Mouse (Mus musculus): ENCODE results near the gene Senp6. TPM values are rescaled to one million over a fixed set of nuclear protein-coding genes. Genes with fewer than 3 reads are reported as not detected.

Gene Senp6
- total RNA-seq, 2 experiments from 2014 or later: 143 to 169 TPM

DNA sequence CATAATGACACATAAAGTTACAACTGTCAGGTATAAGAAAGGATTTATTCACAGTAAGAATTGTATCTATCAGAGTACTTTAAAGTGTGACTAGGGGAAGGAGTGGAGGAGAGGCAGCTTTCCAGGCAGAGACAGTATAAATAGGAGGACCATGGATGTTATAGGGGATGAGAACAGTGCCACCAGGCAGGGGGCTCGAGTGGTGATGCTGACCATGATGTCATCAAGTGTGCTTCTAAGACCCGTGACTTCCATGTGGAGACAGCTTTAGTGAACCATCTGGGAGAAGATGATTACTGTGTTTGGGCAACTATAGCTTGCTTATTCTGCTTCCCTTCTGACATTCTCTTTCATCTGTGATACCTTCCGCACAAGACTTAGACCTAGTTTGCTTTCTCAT lies 4.9 kb downstream of the Senp6 start:
- no peak for ATAC-seq (replicated peaks; ENCODE audit: low FRiP score, low TSS enrichment, poor library complexity, severe bottlenecking)

DNA sequence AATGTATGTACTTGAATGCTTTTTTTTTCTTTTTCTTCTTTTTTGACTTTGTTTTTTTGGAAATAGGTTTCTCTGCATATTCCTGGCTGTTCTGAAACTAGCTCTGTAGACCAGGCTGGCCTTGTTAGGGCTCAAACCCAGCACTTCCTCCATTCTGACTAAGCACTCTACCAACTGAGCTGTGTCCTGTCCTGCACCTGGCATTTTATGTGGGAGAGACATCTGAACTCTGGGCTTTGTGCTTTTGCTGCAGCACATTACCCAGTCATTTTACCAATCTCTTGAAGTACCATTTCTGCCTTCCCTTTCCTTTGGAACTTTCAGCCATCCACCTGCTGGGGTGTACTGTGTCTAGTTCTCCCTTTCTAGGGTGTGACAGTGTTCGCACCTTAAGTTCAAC lies 7.4 kb downstream of the Senp6 start:
- ATAC-seq (replicated peaks; ENCODE audit: low FRiP score, low TSS enrichment, poor library complexity, severe bottlenecking): no peak

DNA sequence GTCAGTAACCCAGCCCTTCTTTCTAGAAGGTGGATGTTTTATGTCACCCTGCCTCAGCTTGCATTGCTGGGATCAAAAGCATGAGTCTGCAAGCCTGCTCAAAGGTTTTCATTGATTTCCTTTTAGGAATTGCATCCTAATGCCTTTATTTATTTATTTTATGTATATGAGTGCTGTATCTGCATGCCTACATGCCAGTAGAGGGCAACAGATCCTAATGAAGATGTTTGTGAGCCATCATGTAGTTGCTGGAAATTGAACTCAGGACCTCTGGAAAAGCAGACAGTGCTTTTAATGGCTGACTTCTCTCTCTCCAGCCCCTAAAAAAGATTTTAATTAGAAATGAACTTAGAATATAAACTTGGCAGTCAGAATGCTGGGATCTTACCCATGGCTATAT lies 8.2 kb downstream of the Senp6 start:
- no peak for ATAC-seq (replicated peaks; ENCODE audit: low FRiP score, low TSS enrichment, poor library complexity, severe bottlenecking)

DNA sequence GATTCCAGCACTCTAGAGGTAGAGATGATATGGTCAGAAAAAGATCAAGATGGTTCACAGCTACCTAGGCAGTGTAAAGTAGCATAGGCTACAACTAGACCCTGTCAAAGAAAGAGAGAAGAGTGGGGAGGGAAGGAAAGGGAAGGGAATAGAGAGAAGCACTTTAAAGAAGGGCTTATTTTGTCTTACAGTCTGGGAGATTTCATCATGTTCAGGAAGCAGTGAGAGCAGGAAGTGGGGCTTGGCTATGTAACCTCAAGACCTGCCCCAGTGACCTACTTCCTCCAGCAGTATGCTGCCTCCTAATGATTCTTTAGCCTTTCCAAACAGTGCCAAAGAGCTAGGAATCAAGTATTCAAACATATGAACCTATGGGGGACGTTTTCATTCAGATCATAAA lies 14.2 kb downstream of the Senp6 start:
- 0 out of 2 replicates have a peak, but pooled peaks have one; percentile 25 for ATAC-seq (replicated peaks; ENCODE audit: low FRiP score, low TSS enrichment, poor library complexity, severe bottlenecking)

DNA sequence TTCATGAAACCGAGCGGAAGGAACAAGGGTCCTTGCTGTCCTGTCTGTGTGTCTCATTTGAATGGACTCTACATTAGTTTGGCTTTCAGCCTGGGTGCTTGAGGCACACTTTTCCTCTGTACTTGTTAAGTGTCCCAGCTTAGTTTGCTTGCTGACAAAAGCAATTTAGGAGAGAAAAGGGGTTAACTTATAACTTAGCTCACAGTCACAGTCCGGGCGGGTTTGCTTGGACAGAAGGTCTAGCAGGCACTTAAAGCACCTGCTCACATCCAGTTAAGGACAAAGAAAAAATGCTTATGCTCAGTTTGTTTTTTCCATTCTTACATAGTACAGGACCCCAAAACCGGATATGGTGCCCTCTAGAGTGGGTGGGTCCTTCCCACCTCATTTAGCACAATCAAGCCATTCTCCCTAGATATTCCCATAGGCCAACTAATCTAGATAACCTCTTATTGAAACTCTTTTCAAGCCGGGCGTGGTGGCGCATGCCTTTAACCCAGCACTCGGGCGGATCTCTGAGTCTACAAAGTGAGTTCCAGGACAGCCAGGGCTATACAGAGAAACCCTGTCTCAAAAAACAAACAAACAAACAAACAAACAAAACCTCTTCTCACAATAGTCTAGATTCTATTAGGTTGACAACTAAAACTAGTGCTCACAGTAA lies 17.9 kb downstream of the Senp6 start:
- no peak for ATAC-seq (replicated peaks; ENCODE audit: low FRiP score, low TSS enrichment, poor library complexity, severe bottlenecking)

DNA sequence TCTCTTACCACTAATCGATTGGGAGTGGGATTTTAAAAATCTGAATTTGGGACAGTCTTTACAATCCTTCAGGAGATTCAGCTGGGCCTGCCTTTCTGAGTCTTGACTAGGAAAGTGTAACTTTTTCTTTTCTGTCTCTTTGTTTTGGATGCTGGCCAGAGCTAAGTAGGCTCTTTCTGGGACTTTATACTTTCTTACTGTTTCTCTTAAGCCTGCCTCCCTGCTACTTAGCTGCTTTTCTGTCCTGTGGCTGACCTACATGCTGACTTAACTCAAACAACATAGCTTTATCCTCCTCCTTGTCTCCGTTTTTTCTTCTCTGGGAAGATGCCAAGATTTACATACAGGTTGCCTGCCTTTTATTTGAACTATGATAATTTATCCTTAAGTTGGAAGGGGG lies 19.0 kb downstream of the Senp6 start:
- ATAC-seq (replicated peaks; ENCODE audit: low FRiP score, low TSS enrichment, poor library complexity, severe bottlenecking): no peak

DNA sequence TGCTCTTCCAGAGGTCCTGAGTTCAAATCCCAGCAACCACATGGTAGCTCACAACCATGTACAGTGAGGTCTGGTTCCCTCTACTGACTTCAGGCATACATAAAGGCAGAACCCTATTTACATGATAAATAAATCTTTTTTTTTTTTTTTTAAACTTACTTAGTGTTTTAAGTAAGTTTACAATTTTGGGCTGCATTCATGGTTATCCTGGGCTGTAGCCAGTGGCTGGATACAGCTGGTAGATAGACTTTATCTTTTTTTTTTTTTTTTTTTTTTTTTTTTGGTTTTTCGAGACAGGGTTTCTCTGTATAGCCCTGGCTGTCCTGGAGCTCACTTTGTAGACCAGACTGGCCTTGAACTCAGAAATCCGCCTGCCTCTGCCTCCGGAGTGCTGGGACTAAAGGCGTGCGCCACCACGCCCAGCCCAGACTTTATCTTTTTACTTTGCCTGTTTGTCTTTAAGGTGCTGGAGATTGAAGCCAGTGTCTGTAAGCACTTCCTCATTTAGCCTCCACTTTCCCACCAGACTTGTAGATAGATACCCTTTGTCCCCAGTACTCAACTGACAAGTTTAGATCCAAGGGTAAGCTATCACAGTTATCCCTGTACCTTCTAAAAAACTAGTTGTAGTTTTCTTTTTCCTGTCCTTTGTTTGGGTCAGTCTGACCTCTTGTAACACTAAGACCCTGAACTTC lies 19.7 kb downstream of the Senp6 start:
- peak; percentile 88 for ATAC-seq (replicated peaks; ENCODE audit: low FRiP score, low TSS enrichment, poor library complexity, severe bottlenecking)

DNA sequence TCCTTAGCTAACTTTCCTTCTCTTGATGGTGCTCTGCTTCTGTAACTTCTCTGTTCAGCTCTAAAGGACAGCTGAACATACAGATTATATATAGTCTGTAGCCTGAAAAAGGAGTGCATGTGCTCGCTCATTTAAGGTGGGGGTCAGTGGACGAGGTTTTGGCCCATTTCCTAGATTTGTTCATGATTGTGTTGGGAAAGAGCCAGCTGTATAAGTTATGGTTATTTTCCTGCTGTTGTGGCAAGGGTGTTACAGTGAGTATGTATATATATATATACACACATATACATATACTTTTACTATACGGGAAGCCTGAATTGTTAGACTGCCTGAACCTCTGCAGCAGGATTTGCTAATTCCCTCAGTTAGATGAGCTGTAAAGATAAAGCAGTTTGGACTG lies 22.7 kb downstream of the Senp6 start:
- no peak for ATAC-seq (replicated peaks; ENCODE audit: low FRiP score, low TSS enrichment, poor library complexity, severe bottlenecking)

DNA sequence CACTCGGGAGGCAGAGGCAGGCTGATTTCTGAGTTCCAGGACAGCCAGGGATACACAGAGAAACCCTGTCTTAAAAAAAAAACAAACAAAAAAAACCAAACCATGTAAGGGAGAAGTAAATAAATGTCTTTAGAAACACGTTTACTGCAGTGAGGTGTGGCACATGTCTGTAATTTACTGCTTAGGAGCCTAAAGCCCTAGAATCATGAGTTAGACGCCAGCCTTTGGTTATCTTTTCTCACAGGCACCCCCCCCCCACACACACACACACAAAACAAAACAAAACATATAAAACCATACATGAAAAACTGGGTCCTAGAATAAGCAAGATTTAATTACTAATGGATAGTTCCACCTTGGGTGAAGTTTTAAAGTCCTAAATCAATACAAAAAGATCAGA lies 29.6 kb downstream of the Senp6 start:
- 0 out of 2 replicates have a peak, but pooled peaks have one; percentile 52 for ATAC-seq (replicated peaks; ENCODE audit: low FRiP score, low TSS enrichment, poor library complexity, severe bottlenecking)

DNA sequence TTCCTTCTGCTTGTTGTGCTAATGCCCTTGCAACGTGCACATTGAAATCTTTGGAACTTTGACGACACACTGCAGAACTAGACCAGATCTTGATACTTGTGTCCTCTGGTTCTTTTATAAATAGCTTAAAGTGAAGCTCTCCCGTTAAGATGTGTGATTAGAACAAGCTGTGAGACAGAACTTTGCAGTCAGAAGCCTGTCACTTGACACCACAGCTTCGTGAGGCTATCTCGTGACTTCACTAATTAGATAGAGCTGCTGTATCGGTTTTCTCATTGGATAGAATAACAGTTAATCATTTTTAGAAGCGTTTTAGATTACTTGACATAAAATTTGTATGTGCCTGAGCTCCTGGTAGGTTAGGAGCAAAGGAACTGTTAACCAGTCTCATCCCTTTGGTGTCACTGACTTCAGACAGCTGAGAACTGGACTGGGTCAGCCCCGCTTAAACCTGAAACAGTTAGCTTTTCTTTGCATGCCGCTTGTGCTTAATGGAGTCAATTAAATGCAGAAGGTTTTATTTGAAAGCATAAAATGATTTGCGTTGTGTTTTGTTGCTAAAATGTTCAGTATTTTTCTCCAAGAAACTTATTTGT lies 79.4 kb downstream of the Senp6 start:
- ATAC-seq (replicated peaks; ENCODE audit: low FRiP score, low TSS enrichment, poor library complexity, severe bottlenecking): no peak

DNA sequence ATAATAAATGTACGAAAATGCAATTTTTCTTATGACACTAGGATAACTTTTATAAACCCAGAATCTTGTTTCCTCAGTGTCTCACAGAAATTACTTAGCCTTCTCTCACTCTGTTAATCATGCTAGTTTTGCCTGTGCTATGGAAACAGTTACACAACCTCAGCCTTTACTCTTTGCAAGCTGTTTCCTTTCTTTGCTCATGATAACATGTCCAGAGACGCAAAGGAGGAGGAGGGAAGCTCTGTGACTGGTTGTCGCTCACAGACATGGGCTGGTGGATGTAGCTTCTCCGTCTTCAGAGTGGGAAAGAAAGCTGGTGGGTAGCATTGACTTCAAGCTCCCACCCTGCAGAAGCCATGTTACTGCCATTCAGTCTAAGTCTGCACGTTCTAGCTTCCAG lies 82.9 kb downstream of the Senp6 start:
- ATAC-seq (replicated peaks; ENCODE audit: low FRiP score, low TSS enrichment, poor library complexity, severe bottlenecking): no peak

DNA sequence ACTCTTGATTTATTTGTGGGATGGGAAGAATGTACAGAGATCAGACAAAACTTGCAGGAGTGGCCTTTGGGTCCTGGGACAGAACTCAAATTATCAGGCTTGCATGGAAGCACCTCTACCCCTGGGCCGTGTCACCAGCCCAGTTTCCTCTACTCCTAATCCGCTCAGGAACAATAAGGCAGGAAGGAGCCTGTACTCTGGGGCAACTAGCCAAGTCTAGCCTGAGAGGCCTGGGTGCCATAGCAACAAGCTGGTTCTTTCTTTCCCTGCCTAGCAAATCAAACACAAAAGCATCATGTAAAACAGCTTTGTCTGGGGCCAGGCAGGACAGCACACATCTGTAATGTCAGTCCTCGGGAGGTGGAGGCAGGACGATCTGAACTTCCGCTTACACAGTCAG lies 88.6 kb downstream of the Senp6 start:
- no peak for ATAC-seq (replicated peaks; ENCODE audit: low FRiP score, low TSS enrichment, poor library complexity, severe bottlenecking)

DNA sequence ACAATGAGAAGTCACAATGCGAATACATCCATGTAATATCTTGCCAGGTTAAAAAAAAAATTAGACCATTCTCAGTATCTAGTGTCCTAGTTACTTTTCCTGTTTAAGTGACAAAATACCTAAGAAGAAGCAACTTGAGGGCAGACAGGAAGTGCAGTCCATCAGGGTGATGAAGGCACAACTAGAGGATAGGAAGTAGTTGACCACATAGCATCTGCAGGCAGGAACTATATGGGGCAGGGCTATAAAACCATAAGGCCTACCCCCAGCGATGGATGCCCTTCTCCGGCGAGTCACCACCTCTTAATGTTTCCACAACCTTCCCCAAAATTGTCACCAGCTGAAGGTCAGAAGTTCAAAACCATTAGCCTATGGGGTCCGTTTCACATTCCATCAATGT lies 90.1 kb downstream of the Senp6 start:
- ATAC-seq (replicated peaks; ENCODE audit: low FRiP score, low TSS enrichment, poor library complexity, severe bottlenecking): no peak

DNA sequence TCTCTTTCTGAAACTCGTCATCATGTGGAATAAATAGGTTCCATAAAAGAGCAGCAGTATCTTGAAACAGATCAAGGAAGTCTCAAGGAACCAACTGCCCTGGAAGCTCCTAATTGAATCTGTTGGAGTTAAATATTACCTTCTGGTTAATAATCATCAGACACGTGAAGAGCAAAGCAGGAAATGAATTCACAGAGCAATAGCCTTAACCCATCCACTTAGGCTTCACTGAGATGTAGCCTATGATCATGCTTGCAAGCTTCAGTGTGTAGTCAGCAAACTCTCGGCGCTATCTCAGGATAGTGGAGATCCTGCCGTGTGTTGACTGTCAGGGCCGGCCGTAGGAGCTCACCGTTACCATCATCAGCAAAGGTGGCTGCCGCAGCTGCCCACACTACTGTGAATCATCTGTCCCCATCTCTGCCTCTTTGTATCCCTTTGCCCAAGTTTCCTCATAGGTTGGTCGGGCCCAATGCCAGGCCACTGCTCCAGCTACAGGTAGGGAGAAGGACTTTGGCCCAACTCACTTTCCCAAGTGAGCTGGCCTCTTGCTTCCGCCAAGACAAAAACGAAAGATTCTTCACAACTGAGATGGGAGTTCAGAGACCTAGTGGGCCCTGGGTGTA lies 91.2 kb downstream of the Senp6 start:
- ATAC-seq (replicated peaks; ENCODE audit: low FRiP score, low TSS enrichment, poor library complexity, severe bottlenecking): no peak

DNA sequence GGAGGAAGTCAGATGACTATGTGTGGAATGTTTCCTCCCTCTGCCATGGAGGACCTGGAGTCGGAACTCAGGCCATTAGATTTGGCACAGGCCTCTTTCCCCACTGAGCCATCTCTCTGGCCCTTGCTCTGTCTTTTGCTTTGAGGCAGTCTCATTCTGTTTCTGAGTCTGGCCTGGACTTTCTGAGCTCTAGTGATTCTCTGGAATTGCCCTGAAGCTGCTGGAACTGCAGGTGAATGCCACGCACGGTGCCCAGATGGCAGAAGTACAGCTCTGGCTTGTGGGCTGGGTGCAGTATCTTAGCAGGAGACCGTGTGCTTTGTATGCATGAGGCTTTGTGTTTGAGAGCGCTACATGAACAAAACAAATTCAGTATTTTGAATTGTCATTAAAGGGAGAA lies 92.2 kb downstream of the Senp6 start:
- no peak for ATAC-seq (replicated peaks; ENCODE audit: low FRiP score, low TSS enrichment, poor library complexity, severe bottlenecking)

DNA sequence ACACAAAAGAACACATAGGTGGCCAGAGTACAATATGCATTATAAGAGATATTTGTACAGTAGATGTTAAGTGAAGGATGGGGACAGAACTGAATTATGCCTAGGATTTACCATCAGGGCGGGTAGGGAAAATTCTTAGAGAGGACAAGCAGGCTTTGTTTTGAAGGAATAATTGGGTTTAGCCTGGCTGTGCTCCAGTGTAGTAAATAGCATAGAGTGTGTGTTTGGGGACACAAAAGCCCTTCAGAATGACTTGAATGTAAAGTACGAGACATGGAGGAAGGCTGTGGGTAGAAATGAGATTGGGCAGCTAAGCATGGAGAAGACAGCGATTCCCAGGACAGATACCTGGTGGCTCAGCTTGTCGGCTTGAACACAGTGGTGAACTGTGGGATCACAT lies 94.7 kb downstream of the Senp6 start:
- no peak for ATAC-seq (replicated peaks; ENCODE audit: low FRiP score, low TSS enrichment, poor library complexity, severe bottlenecking)

DNA sequence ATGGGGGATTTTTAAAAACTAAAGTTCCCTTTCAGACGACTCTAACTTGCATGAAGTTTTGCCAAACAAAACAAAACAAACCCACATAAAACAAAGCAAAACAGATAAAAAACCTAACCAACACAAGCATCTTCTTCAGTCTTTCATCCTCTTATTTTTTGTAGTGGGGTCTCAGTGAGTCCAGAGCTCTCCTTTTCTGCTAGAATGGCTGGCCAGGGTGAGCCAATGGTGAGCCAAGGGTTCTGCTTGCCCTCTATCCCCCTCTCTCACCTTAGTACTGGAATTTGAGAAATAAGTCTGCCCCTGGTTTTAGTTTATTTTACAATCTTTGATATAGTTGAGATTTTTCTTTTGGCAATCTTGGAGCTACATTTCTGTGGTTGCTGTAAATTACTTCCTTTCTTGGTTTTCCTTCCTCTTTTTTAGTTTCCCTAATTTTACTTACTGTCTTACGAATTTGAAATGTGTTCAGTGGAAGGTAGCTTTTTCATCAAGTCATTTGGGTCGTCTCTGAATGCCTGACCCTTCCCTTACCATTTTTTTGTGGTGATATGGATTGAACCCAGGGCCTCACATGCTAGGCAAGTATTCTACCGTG lies 96.5 kb downstream of the Senp6 start:
- ATAC-seq (replicated peaks; ENCODE audit: low FRiP score, low TSS enrichment, poor library complexity, severe bottlenecking): no peak

DNA sequence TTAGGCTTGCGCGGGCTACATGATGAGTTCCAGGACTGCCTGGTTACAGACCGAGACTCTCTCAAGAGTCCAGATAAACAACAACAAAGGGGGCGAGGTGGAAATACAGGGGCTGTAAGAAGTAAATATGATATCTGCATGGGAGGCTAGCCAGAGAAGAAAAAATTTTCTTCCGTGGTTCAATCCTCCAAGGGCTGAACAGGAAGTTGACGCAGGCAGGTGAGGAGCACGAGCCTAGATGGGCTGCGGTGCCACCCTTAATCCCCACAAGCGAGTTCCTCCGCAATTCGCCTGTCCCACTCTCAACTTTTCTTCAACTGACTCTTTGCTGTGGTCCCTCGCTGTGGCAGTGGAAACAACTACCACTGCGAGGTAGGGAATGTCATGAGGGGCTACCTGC lies 97.5 kb downstream of the Senp6 start:
- ATAC-seq (replicated peaks; ENCODE audit: low FRiP score, low TSS enrichment, poor library complexity, severe bottlenecking): peak; percentile 44

DNA sequence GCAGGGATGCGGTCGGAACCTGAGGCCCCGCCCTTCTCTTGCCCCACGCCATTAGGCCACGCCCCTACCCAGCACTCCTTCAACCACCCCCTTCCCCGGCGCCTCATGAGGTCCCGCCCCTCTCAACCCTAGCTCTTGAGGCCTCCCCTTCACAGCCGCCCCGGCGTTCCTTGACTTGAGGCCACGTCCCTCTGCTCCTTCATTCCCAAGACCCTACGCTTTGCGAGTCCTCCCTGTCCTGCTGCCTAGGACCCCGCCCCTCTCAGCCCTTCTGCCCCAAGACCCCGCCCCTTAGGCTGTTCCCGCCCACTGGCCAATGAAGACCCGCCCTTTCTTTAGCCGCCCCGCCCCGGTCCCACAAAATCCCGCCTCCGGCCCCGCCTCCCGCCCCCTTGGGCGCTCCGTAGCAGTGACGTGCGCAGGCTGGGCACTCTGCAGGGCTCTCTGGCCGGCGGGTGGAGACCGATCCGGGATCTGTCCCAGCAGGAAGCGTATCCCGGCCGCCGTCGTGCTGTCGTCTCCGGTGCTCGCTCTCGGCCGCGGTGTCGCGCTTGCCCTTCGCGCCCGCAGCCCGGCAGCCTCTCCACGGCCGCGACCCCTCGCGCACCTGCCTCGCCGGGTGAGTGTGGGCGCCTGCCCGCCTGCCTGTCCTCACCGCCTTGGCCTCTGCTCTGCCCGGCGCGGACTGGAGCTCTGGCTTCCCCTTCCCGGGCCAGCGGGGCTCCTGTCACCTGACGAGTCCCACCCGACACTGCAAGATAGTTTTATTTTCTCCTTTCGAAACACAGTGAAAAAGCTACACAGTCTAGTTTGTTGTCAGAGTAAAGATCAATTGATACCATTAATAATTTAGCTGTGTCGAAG lies 98.1 kb downstream of the Senp6 start, which contains the start of gene Myo6:
Gene Myo6 (plus strand): TSS at position 421 of the 864 bp plus-strand sequence.
- ATAC-seq (replicated peaks; ENCODE audit: low FRiP score, low TSS enrichment, poor library complexity, severe bottlenecking): peak; percentile 93

All from megakaryocyte-erythroid progenitor cell, adult 5-6 weeks (primary cell).